Mouse (Mus musculus) spleen, adult 18-20 months (tissue): Measurements from ENCODE around the gene Kcnmb1.
A peak's percentile ranks its signal among the peaks of the same experiment; 100 is the strongest.

Experiments used
- DNase-seq, 2 experiments: peaks; one replicate each; pipeline ENCODE4 v3.0.0; 2022; ENCODE audit warnings: mixed read lengths in 2 of 2

Gene Kcnmb1

DNA sequence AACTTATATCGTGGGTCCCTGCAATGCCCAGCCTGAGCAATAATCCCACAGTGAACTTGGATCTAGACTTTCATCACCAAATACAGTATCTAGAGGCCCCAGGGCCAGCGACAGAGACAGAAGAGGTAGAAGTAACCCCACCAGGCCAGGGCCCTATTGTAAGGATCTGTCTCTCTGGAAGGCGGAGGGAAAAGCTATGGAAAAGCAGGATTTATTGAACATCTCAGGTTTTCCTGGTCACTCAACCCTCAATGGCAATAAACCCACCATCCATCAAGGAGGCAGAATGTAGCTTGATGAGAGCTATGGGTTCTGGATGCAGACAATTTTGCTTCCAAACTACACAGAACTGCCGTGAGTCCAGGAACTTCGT lies 39.8 kb downstream of the Kcnmb1 start:
- DNase-seq: no peak

DNA sequence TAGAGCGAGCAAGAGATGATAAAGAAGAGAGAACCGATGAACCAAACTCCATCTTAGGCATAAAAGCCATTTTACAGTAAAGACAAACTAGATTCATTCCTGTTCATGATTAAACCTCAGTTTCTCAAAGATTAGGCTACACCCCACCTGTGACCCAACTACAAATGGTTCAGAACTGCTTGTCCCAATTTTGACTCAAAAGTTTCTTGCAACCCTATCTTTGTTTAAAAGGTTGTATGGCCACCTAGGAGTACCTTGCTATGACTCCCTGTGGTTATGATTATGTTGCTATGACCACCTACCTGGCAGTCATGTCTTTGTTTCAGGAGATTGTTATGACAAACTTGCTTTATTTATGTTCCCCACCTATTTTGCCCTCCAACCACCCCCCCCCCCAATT lies 44.8 kb downstream of the Kcnmb1 start:
- DNase-seq: no peak

DNA sequence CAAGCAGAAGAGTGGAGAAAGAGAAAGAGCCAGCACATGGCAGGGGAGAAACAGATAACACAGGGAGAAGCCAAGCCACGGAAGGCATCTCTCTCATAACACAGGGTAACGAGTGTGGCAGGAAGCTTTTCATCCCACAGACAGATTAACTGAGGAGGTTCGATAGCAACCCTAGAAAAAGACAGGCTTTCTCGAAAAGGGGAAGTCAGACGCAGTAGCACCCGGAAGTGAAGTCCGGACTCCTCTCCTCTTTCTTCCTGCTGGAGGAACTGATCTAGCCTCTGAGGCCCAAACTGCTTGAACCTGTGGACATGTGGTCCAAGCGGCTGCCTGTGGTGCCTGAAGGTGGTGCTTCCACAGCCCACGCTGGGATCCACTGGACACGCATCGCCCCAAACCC lies 45.4 kb downstream of the Kcnmb1 start:
- peak; percentile 38 to 47 for DNase-seq

- peak; percentile 40 to 66 for DNase-seq
These were observed 45.9 kb downstream of the Kcnmb1 start for GRCm38 (mm10) chr11:34008702-34009101.

GRCm38 (mm10) chr11:34009316-34010087 lies 46.7 kb downstream of the Kcnmb1 start:
- DNase-seq: peak in 1 of 2 experiments; percentile 6

DNA sequence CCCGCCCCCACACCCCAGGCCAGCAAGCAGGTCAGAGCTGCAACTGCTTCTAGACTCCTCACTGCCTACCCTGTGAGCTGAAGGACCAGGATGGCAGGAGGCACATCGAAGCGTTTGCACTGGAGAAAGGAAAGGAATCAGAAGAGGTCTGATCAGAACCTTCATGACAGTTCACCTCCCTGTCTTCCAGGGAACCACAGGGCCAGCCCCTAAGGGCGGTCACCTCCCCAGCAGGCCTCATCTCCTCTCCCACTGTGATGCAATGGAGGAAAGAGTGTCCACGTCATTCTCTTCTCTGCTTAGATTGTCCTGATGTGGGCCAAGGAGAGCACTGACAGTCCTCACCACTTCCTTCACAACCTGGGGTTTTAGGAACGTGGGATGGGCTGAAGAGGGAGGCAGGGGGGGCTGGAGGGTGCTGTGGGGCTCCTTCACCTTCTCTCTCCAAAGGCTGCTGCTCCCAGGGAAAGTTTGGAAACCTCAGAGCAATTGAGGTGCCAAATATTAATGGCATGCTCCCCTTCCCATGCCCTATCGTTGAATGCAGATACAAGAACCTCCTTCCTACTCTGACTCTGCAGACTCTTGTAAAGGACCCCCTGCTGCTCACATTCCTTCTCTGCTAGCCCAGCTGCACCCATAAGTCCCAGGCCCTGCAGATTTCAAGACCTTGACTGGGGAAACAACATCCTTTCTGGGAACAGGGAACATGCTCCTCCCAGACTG lies 47.5 kb downstream of the Kcnmb1 start:
- DNase-seq: no peak

DNA sequence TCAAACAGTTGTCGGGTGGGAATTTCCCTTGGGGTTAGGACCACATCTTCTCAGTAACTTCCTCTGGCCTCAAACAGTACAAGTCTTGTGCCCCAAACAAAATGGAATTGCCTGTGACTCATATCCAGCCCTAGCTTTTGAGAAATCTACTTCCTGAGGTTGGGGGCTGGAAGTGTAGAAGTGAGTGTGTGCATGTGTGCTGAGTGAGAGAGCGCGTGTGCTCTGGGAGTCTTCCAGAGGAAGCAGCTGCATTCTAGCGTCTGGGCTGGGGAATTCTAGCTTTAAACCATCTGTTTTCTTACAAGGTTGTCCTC lies 48.0 kb downstream of the Kcnmb1 start:
- no peak for DNase-seq

DNA sequence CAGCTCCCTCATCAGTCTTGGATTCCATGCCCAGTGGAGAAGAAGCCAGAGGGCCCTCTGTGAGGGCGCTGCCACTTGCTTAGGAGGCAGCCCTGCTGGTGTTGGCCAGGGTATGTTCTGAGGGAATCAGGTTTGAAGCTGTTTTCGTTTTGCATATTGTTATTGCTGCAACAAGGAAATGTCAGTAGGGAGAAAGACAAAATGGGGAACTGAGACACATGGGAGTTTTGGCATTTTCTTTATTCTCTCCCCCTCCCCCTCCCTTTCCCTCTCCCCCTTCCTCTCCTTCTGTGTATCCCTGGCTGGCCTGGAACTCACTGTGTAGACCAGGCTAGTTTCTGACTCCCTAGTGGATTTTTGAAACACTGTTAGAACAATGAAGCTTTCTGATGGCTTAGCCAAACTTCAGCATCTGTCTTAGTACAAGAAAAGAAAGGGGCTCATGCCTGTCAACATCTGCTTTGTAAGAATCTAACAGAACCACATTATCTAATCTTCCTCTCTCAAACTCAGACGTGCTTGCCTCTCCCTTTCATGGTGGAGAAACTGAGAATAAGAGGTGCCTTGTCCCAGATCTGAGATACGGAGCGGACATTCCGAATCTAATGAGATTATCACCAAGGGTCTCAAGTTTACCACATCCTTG lies 49.3 kb downstream of the Kcnmb1 start:
- DNase-seq: no peak
